Mouse (Mus musculus) CH12.LX (cell line): Measurements from ENCODE around the gene Alox12b. TPM values are rescaled to one million over a fixed set of nuclear protein-coding genes. Genes with fewer than 3 reads are reported as not detected.

ENCODE experiments used
- DNase-seq: peaks from one replicate; pipeline ENCODE4 v3.0.0-alpha.2; 2013; ENCODE audit errors: extremely low read depth
- H3K27ac ChIP-seq: 2 replicates; pipeline ENCODE4 v1.5.1; 2012; ENCODE audit warnings: low read depth, mild to moderate bottlenecking, control low read depth, moderate library complexity; ENCODE audit not compliant: insufficient read depth
- H3K27me3 ChIP-seq: replicated peaks from 2 replicates; pipeline ENCODE3; 2012; ENCODE audit warnings: inconsistent platforms
- H3K36me3 ChIP-seq, 2 experiments: replicated peaks in 1 of 2; 2 replicates each; pipeline versions ENCODE3 to v1.6.1; 2012; ENCODE audit warnings: inconsistent platforms in 1 of 2, low read length in 1 of 2, mild to moderate bottlenecking in 1 of 2, mixed read lengths in 1 of 2, moderate library complexity in 1 of 2; ENCODE audit not compliant: control insufficient read depth in 1 of 2, insufficient read depth in 1 of 2
- H3K4me1 ChIP-seq, 2 experiments: 2 replicates each; pipeline ENCODE4 v1.6.1; 2012; ENCODE audit warnings: inconsistent platforms in 1 of 2, moderate library complexity in 1 of 2; ENCODE audit not compliant: insufficient read depth in 2 of 2, control insufficient read depth in 1 of 2
- H3K4me2 ChIP-seq: 2 replicates; pipeline ENCODE4 v1.6.1; 2012; ENCODE audit warnings: low read depth, mild to moderate bottlenecking, control low read depth; ENCODE audit not compliant: poor library complexity, insufficient read depth, severe bottlenecking
- H3K4me3 ChIP-seq, 3 experiments: fragments of 150-350 bp in 1 of 3; sonication (generic) in 1 of 3; replicated peaks in 1 of 3; 2 replicates each; pipeline versions ENCODE3 to v1.5.1; 2011 to 2012; ENCODE audit warnings: low read depth in 2 of 3, low read length in 2 of 3, mild to moderate bottlenecking in 2 of 3, moderate library complexity in 2 of 3, control low read depth in 1 of 3, improper control_type of control experiment in 1 of 3, inconsistent platforms in 1 of 3, mixed read lengths in 1 of 3; ENCODE audit not compliant: poor library complexity in 1 of 3
- H3K79me2 ChIP-seq: replicated peaks from 2 replicates; pipeline ENCODE4 v1.6.1; 2012; ENCODE audit warnings: mild to moderate bottlenecking, moderate library complexity; ENCODE audit not compliant: control insufficient read depth, poor library complexity, insufficient read depth, severe bottlenecking; ENCODE audit errors: extremely low read depth
- H3K9ac ChIP-seq: 2 replicates; pipeline ENCODE4 v1.6.1; 2012; ENCODE audit warnings: low read depth, mild to moderate bottlenecking, control low read depth, moderate library complexity; ENCODE audit not compliant: insufficient read depth
- H3K9me3 ChIP-seq: replicated peaks from 2 replicates; pipeline ENCODE3; 2012; ENCODE audit warnings: low read length, inconsistent platforms, mixed read lengths
- CTCF ChIP-seq, 2 experiments: IDR thresholded peaks in 1 of 2; conservative IDR thresholded peaks in 1 of 2; 2 replicates each; pipeline ENCODE4 v1.5.1; 2011 to 2012; ENCODE audit warnings: low read depth in 2 of 2, low read length in 2 of 2, improper control_type of control experiment in 1 of 2, inconsistent platforms in 1 of 2, mild to moderate bottlenecking in 1 of 2, moderate library complexity in 1 of 2
- E2F4 ChIP-seq: IDR thresholded peaks from 2 replicates; pipeline ENCODE4 v1.6.1; 2011; ENCODE audit warnings: low read depth, low read length, improper control_type of control experiment; ENCODE audit not compliant: insufficient replicate concordance
- ELF1 ChIP-seq: IDR thresholded peaks from 2 replicates; pipeline ENCODE4 v1.6.1; 2014; ENCODE audit warnings: low read depth, mild to moderate bottlenecking, inconsistent platforms, low read length, improper control_type of control experiment
- ETS1 ChIP-seq: conservative IDR thresholded peaks from 2 replicates; pipeline ENCODE4 v1.6.1; 2012; ENCODE audit warnings: low read depth, mild to moderate bottlenecking, inconsistent platforms, low read length, improper control_type of control experiment, moderate library complexity
- GABPA ChIP-seq: IDR thresholded peaks from 2 replicates; pipeline ENCODE4 v1.6.1; 2012; ENCODE audit warnings: low read depth, low read length, improper control_type of control experiment, inconsistent platforms; ENCODE audit not compliant: insufficient replicate concordance
- MXI1 ChIP-seq: IDR thresholded peaks from 2 replicates; pipeline ENCODE4 v1.6.1; 2011; ENCODE audit warnings: mild to moderate bottlenecking, low read depth, low read length, improper control_type of control experiment
- SIN3A ChIP-seq: IDR thresholded peaks from 2 replicates; pipeline ENCODE4 v1.6.1; 2012; ENCODE audit warnings: low read length, improper control_type of control experiment, inconsistent platforms
- USF1 ChIP-seq: IDR thresholded peaks from 2 replicates; pipeline ENCODE4 v1.6.1; 2014; ENCODE audit warnings: low read depth, mild to moderate bottlenecking, inconsistent platforms, low read length, improper control_type of control experiment
- USF2 ChIP-seq: conservative IDR thresholded peaks from 2 replicates; pipeline ENCODE4 v1.6.1; 2011; ENCODE audit warnings: low read depth, low read length, improper control_type of control experiment
- ZNF384 ChIP-seq: IDR thresholded peaks from 2 replicates; pipeline ENCODE4 v1.6.1; 2012; ENCODE audit warnings: low read depth, low read length, improper control_type of control experiment, inconsistent platforms
- dilution Hi-C: fragments of 300-500 bp; cut with MboI; formaldehyde crosslinking; loops from 2 replicates; pipeline ENCODE4 v1.14.3; 2020; ENCODE audit warnings: low sequenced_read_pairs; ENCODE audit not compliant: extremely low pct_unique_long_range_greater_than_20kb, extremely low pct_ligation_motif_present
- in situ Hi-C: fragments of 300-500 bp; cut with MboI; formaldehyde crosslinking; loops from 3 replicates; pipeline ENCODE4 v1.14.3; 2019; ENCODE audit warnings: low sequenced_read_pairs, low pct_ligation_motif_present, low pct_unique_long_range_greater_than_20kb, mixed read lengths
- polyA plus RNA-seq: library from polyadenylated mRNA; unstranded; fragments of >175 nt; gene quantifications from 2 replicates; pipeline ENCODE4 v1.2.1, GENCODE M21; 2012; ENCODE audit warnings: low read depth; ENCODE audit not compliant: insufficient read length
- total RNA-seq, 2 experiments: library from RNA; depleted of rRNA; stranded (reverse); fragments of 300-350 nt in 1 of 2; fragments of >200 nt in 1 of 2; gene quantifications; 2 replicates each; pipeline ENCODE4 v1.2.3; 2012 to 2014

Alox12b gene
- total and polyA plus RNA-seq, 3 experiments, result not detected

DNA sequence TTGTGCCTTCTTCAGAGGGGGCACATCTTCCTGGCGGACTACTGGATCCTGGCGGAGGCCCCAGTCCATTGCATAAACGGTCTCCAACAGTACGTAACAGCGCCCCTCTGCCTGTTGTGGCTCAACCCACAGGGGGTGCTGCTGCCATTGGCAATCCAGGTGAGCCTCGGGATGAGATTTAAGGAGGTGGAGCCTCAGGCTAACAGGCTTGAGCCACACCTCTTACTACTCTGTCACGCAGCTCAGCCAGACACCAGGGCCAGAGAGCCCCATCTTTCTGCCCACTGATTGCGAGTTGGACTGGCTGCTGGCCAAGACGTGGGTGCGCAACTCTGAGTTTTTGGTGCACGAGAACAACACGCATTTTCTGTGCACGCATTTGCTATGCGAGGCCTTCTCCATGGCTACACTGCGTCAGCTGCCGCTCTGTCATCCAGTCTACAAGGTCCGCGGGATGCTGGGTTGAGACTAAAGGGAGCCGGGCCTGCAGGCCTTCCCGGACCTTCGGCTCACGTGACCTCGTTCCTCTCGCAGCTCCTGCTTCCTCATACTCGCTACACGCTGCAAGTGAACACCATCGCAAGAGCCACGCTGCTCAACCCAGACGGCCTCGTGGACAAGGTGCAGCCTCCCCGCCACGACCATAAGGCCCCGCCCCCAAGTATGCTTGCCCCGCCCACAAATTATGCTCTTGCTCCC is 22.7 kb upstream of the Alox12b start:
- DNase-seq, result no peak
- Histone ChIP-seq H3K27ac (no peak overlapping the region), H3K4me1 (peaks cover 4 to 8% of the 10 kb centered on the region in 2 experiments; a peak in 3 of 4 replicates), H3K36me3 (no peaks in the 10 kb centered on the region), H3K79me2 (no peaks in the 10 kb centered on the region), H3K4me2 (no peak overlapping the region), H3K9me3 (peaks cover 6% of the 10 kb centered on the region), H3K4me3 (no peak overlapping the region), H3K27me3 (peaks cover 62% of the 10 kb centered on the region), H3K9ac (no peak overlapping the region)
- TF ChIP-seq E2F4, result no peak
- no peak for TF ChIP-seq MXI1
- TF ChIP-seq CTCF (conservative IDR thresholded peaks at IDR 0.05 in 1 of 2, IDR thresholded peaks at IDR 0.05 in 1 of 2; ENCODE audit: low read depth in 2 of 2, low read length in 2 of 2), result peak in 1 of 2 experiments; percentile 29; a peak in 1 of 4 replicates
- dilution Hi-C loops, result no loop called here
- in situ Hi-C loops, result no loop called here

DNA sequence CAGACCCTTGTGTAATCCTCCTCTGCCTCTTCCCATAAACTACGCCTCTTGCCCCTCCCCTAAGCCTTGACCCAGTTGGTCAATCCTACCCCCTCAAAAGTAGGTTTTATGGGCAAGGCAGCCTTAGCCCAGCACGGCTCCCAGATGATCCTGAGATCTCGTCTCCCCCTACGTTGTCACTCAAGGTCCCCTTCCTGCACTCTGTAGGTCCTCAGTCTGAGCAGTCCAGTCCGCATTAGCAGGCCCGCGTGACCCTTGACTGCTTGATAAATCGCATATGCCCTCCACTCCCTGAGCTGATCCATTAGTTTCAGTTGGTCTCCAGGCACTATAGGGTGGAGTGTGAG is 22.2 kb upstream of the Alox12b start:
- no peaks in the 10 kb centered on the region for H3K79me2 ChIP-seq
- no peak for DNase-seq
- no peaks in the 10 kb centered on the region for H3K36me3 ChIP-seq
- dilution Hi-C loops, result no loop called here
- H3K4me2 ChIP-seq, result no peak overlapping the region
- no peak overlapping the region for H3K9ac ChIP-seq
- no peak overlapping the region for H3K4me3 ChIP-seq
- TF ChIP-seq ETS1, result no peak
- TF ChIP-seq SIN3A, result no peak
- TF ChIP-seq USF1, result no peak
- TF ChIP-seq ELF1, result no peak
- no peak for TF ChIP-seq USF2
- H3K27ac ChIP-seq, result no peak overlapping the region
- peaks cover 4 to 8% of the 10 kb centered on the region in 2 experiments; a peak in 3 of 4 replicates for H3K4me1 ChIP-seq
- peaks cover 62% of the 10 kb centered on the region for H3K27me3 ChIP-seq
- H3K9me3 ChIP-seq, result peaks cover 6% of the 10 kb centered on the region
- in situ Hi-C loops, result no loop called here

DNA sequence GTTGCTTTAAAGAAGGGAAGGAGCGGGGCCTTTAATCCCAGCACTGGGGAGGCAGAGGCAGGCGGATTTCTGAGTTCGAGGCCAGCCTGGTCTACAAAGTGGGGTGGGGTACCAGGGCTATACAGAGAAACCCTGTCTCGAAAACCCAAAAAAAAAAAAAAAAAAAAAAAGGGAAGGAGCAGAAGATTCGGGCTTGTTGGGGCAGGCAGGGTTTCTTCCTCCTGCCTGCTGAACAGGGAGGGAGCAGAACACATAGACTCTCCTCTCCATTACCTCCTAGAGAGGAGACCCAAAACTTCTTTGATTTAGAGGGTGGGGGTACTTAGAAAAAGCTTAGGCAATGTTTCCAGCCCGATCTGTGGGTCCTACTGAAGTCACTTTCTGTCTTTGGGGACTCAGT is 21.4 kb upstream of the Alox12b start:
- no peak overlapping the region for H3K27ac ChIP-seq
- no peak for DNase-seq
- dilution Hi-C loops, result no loop called here

More for the DNA sequence above, 21.4 kb upstream of the Alox12b start:
- in situ Hi-C loops, result no loop called here
- peaks cover 61% of the 10 kb centered on the region for H3K27me3 ChIP-seq
- H3K4me3 ChIP-seq, result no peak overlapping the region
- H3K36me3 ChIP-seq, result no peaks in the 10 kb centered on the region
- H3K4me2 ChIP-seq, result no peak overlapping the region
- TF ChIP-seq ZNF384 (peak; percentile 78), GABPA (no peak)
- peaks cover 4 to 8% of the 10 kb centered on the region in 2 experiments; a peak in 3 of 4 replicates for H3K4me1 ChIP-seq
- H3K9me3 ChIP-seq, result peaks cover 6% of the 10 kb centered on the region
- H3K9ac ChIP-seq, result no peak overlapping the region
- no peaks in the 10 kb centered on the region for H3K79me2 ChIP-seq
